Mouse (Mus musculus): ENCODE measurements around the gene Magel2.
A peak's percentile ranks its signal among the peaks of the same experiment; 100 is the strongest.

Magel2 gene

GRCm38 (mm10) chr7:62376510-62377304 lies at the start of gene Magel2:
TSS of gene Magel2 (plus strand) at chr7:62377010.
- no peak for DNase-seq

GRCm38 (mm10) chr7:62345411-62345810 lies 31.4 kb upstream of the Magel2 start:
- no peak for DNase-seq

GRCm38 (mm10) chr7:62346269-62346668 lies 30.5 kb upstream of the Magel2 start, which contains the start of gene Ndn:
TSS of gene Ndn (plus strand) at chr7:62346569.
- DNase-seq = no peak

- DNase-seq = peak; percentile 79
Measured at GRCm38 (mm10) chr7:62348106-62348803, 28.6 kb upstream of the Magel2 start.

GRCm38 (mm10) chr7:62348804-62349190 lies 28.0 kb upstream of the Magel2 start:
- peak; percentile 2 for DNase-seq

- DNase-seq = no peak
Measured at GRCm38 (mm10) chr7:62351266-62351665, 25.5 kb upstream of the Magel2 start.

- DNase-seq = no peak
Measured at GRCm38 (mm10) chr7:62365039-62365636, 11.7 kb upstream of the Magel2 start.

GRCm38 (mm10) chr7:62366730-62367129 lies 10.1 kb upstream of the Magel2 start:
- no peak for DNase-seq

GRCm38 (mm10) chr7:62375658-62376057 lies 1.2 kb upstream of the Magel2 start:
- DNase-seq = no peak

GRCm38 (mm10) chr7:62377313-62377712 lies 503 bp downstream of the Magel2 start:
- no peak for DNase-seq

GRCm38 (mm10) chr7:62378529-62378928 lies 1.7 kb downstream of the Magel2 start:
- no peak for DNase-seq

- peak; percentile 13 for DNase-seq
Measured at GRCm38 (mm10) chr7:62382391-62382790, 5.6 kb downstream of the Magel2 start.

GRCm38 (mm10) chr7:62388291-62388690 lies 11.5 kb downstream of the Magel2 start:
- DNase-seq = no peak

- DNase-seq = no peak
Measured at GRCm38 (mm10) chr7:62392202-62392601, 15.4 kb downstream of the Magel2 start.

- no peak for DNase-seq
Measured at GRCm38 (mm10) chr7:62406573-62407050, 29.8 kb downstream of the Magel2 start.

GRCm38 (mm10) chr7:62407803-62408202 lies 31.0 kb downstream of the Magel2 start:
- DNase-seq = no peak

- no peak for DNase-seq
Measured at GRCm38 (mm10) chr7:62415222-62415621, 38.4 kb downstream of the Magel2 start.

- DNase-seq = no peak
Measured at GRCm38 (mm10) chr7:62416173-62416572, 39.4 kb downstream of the Magel2 start.

GRCm38 (mm10) chr7:62418346-62418745 lies 41.5 kb downstream of the Magel2 start:
- no peak for DNase-seq

GRCm38 (mm10) chr7:62419105-62419492 lies 42.3 kb downstream of the Magel2 start:
- no peak for DNase-seq

GRCm38 (mm10) chr7:62419493-62420360 lies 42.9 kb downstream of the Magel2 start, which contains the start of gene Mkrn3:
TSS of gene Mkrn3 (minus strand) at chr7:62420139.
- DNase-seq = no peak

GRCm38 (mm10) chr7:62420566-62420965 lies 43.8 kb downstream of the Magel2 start:
- DNase-seq = no peak

- no peak for DNase-seq
Measured at GRCm38 (mm10) chr7:62423210-62423609, 46.4 kb downstream of the Magel2 start.

Measured in cerebellum, adult 11 months (tissue).